Mouse (Mus musculus) bone marrow, adult 2 months (tissue): ENCODE results near the gene Mfsd6. TPM values are rescaled to one million over a fixed set of nuclear protein-coding genes. Genes with fewer than 3 reads are reported as not detected.

ENCODE experiments used
- H3K27ac ChIP-seq: fragments of 200-500 bp; 2 replicates; pipeline ENCODE4 v1.5.1; 2012; ENCODE audit warnings: low read depth, mild to moderate bottlenecking, control low read depth, inconsistent platforms, low read length; ENCODE audit not compliant: control insufficient read depth, poor library complexity, insufficient read depth
- H3K4me1 ChIP-seq: fragments of 200-500 bp; 2 replicates; pipeline ENCODE4 v1.6.1; 2011; ENCODE audit warnings: low read length; ENCODE audit not compliant: control insufficient read depth, insufficient read depth
- H3K4me3 ChIP-seq: fragments of 200-500 bp; replicated peaks from 2 replicates; pipeline ENCODE3; 2011; ENCODE audit warnings: mild to moderate bottlenecking, low read depth, low read length, control low read depth; ENCODE audit not compliant: control insufficient read depth
- CTCF ChIP-seq: fragments of 200-500 bp; IDR thresholded peaks from 2 replicates; pipeline ENCODE4 v1.5.1; 2011; ENCODE audit warnings: low read length, control low read depth; ENCODE audit not compliant: control insufficient read depth, insufficient read depth
- POLR2A ChIP-seq: fragments of 200-500 bp; IDR thresholded peaks from 2 replicates; pipeline ENCODE4 v1.6.1; 2011; ENCODE audit warnings: low read depth, mild to moderate bottlenecking, control low read depth, low read length, borderline replicate concordance; ENCODE audit not compliant: control insufficient read depth
- WGBS: fragments of 180-500 bp; shearing (Covaris S2); methylation state at CpG from one replicate; pipeline ENCODE4 v1.1.7; 2018; 5-methylcytosine and 5-hydroxymethylcytosine counted together
- polyA plus RNA-seq: library from polyadenylated mRNA; stranded (reverse); fragments of >200 nt; gene quantifications from 2 replicates; pipeline ENCODE4 v1.2.4, GENCODE M21; 2011; ENCODE audit warnings: low replicate concordance; ENCODE audit not compliant: missing spikeins, insufficient read depth, insufficient read length

The Mfsd6 gene
- polyA plus RNA-seq, 1 experiment = 8.3 TPM

DNA sequence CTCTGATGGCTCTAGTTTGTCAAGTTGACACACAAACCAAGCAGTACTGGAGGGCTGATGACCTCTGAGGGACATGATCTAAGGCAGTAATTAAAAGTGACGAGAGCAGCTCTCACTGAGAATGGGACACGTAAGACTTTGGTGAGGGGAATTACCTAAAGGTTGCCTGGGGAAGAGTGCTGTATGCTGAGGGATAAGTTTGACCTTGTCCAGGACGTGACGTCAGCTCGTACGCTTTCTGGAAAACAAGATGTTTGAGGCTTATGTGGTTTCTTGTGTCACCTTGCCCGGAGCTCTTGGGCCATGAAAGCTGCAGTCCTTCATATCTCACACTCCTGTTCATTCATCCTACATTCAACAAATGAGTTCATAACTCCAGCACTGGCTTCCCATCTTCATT lies 88.2 kb downstream of the Mfsd6 start:
- Histone ChIP-seq H3K4me1 (no peaks in the 10 kb centered on the region), H3K4me3 (no peak overlapping the region), H3K27ac (no peak overlapping the region)
- TF ChIP-seq POLR2A (no peak), CTCF (no peak)
- WGBS = 67% methylated on average over 7 of the region's 7 CpGs

GRCm38 (mm10) chr1:52638101-52638500 lies 89.2 kb downstream of the Mfsd6 start:
- Histone ChIP-seq H3K4me1 (no peaks in the 10 kb centered on the region), H3K4me3 (no peak overlapping the region), H3K27ac (no peak overlapping the region)
- TF ChIP-seq POLR2A (no peak), CTCF (no peak)
- WGBS = 92% methylated on average over 2 of the region's 2 CpGs

DNA sequence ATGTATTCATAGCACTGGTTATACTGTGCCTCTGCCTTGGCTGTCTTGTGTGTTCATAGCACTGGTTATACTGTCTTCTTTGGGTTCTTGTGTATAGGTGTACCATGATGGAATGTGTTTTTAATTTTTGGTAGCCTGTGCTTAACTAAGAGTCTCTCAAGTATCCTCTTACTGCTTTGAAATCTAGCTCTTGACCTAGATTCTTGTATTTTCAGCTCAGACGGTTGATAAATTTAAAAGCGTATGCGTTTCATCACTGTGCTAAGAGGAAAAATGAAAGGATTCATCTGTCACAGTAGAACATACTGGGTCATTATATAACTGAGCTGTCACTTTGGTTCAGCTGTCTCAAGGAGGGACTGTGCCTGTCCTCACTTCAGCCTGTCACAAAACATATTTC lies 91.3 kb downstream of the Mfsd6 start:
- no peak overlapping the region for H3K4me3 ChIP-seq
- 97% methylated on average over 3 of the region's 3 CpGs for WGBS
- no peak overlapping the region for H3K27ac ChIP-seq
- H3K4me1 ChIP-seq = no peaks in the 10 kb centered on the region
- TF ChIP-seq CTCF (no peak), POLR2A (no peak)

- TF ChIP-seq CTCF (no peak), POLR2A (no peak)
- WGBS = 87% methylated on average over 6 of the region's 6 CpGs
- Histone ChIP-seq H3K4me3 (no peak overlapping the region), H3K4me1 (no peaks in the 10 kb centered on the region; the same call in 1 of the 2 replicates), H3K27ac (no peak overlapping the region)
Observed at GRCm38 (mm10) chr1:52634251-52634650, 93.0 kb downstream of the Mfsd6 start.

- WGBS = 57% methylated on average over 2 of the region's 2 CpGs
- Histone ChIP-seq H3K4me1 (no peaks in the 10 kb centered on the region; the same call in 1 of the 2 replicates), H3K4me3 (no peak overlapping the region), H3K27ac (no peak overlapping the region)
- TF ChIP-seq POLR2A (no peak), CTCF (no peak)
Observed at GRCm38 (mm10) chr1:52631570-52631969, 95.7 kb downstream of the Mfsd6 start.

GRCm38 (mm10) chr1:52630937-52631299 lies 96.3 kb downstream of the Mfsd6 start:
- TF ChIP-seq CTCF (no peak), POLR2A (no peak)
- WGBS = 0% methylated on average over 6 of the region's 6 CpGs
- Histone ChIP-seq H3K4me1 (no peaks in the 10 kb centered on the region; the same call in 1 of the 2 replicates), H3K27ac (peak overlapping the region; percentile 98), H3K4me3 (peak overlapping the region; percentile 100)

DNA sequence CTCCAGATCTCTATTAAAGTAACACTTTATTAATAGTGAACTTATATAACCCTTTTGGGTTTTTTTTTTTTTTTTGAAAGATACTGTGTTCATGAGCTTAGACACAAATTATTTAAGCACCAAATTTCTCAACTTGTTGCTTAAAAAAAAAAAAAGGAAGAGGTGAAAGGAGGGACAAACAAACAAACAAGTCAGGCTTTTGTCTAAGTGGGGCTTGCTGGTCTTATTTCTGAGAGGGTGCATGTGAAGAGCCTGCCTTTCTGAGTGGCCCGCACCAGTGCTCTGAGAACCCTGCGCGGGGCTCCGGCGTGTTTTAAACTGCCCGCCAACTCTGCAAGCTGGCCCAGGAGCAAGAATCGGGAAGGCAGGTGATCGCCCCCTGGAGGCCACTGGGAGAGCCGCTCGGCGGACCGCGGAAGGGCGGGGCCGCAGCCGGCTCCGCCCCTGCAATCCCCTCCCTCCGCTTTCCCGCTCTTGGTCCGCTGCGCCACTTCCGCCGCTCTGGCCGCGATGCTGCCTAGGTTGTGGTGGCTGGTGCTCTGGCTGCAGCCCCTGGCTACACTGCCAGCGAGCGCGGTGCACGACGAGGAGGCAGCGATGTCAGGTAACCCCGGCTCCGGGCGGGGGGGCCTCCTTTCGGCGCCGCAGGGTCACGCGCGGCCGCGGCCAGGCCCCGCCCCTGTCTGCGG lies 96.9 kb downstream of the Mfsd6 start, which contains the start of gene Nemp2:
Nemp2 (plus strand) TSS at position 456 of the 689 bp plus-strand sequence.
- H3K27ac ChIP-seq = peak within 1 kb of the TSS; percentile 98
- TF ChIP-seq CTCF (peak; percentile 80), POLR2A (peak; percentile 65; the same call in 1 of the 2 replicates)
- peak within 1 kb of the TSS; percentile 100 for H3K4me3 ChIP-seq
- H3K4me1 ChIP-seq = no peaks in the 10 kb centered on the region; the same call in 1 of the 2 replicates
- under 1% methylated on average over 43 of the region's 44 CpGs for WGBS

DNA sequence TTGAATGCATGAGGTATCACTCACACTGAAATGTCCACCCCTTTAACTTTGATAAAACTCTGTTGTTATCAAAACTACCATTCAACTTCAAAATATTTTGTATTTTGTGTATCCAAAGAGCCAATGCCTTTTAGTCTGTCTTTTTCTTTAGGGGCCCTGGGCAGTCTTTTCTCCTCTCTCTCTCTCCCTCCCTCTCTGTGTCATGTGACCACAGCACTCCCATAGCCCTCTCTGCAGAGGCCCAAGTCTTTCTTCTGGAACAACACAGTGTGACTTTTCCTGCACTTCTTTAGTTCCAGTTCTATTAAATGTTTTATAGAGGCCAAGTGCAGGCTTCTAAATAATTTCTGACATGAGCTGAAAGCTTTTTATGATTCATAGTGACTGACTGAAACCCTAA lies 106.8 kb downstream of the Mfsd6 start:
- TF ChIP-seq POLR2A = no peak
- TF ChIP-seq CTCF = no peak
- Histone ChIP-seq H3K4me3 (no peak overlapping the region), H3K4me1 (no peaks in the 10 kb centered on the region), H3K27ac (no peak overlapping the region)

DNA sequence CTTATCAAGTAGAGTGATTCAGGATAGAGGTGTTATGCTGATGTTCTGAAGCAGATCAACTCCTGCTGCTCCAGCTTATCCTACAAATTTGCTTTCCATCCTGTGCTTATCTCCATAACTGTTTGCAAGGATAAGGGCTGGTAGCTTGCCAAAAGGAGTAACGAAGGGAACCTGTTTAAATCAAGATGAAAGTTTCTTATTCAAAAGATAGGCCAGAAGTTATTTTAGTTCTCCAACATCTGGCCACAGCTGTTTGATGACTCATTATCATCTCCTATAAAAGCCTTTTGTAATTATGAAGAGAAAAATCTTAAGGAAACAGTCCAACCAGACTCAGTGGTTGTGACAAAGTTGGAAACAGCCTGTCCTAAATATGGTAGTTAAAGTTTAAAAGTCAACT lies 109.0 kb downstream of the Mfsd6 start:
- Histone ChIP-seq H3K27ac (no peak overlapping the region), H3K4me1 (no peaks in the 10 kb centered on the region), H3K4me3 (no peak overlapping the region)
- TF ChIP-seq POLR2A (no peak), CTCF (no peak)
- WGBS = 69% methylated on average over 1 of the region's 1 CpGs
